Mouse (Mus musculus): ENCODE measurements around the gene Safb. TPM values are rescaled to one million over a fixed set of nuclear protein-coding genes. Genes with fewer than 3 reads are reported as not detected.
A peak's percentile ranks its signal among the peaks of the same experiment; 100 is the strongest.

Safb gene
- total RNA-seq, 2 experiments from 2014 or later = 173 to 188 TPM

DNA sequence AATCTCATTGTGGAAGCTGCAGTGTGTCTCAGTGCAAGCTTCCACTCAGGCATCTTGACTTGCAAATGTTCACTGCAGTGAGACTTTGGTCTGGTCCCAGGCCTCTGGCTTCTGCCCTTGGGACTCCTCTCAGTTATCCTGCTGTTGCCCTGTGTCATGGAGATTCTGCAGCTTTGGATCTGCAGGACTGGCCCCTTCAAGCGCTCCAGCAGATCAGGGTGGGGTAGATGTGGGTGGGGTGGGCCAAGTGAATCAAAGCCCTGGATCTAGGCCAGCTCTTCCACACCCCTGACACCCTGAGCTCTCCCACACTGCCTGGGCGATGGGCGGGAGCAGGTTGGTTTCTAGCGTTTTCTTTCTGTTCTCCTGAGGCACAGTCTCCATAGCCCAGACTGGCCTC lies 47.2 kb downstream of the Safb start:
- intact Hi-C loops (cut with DNase I) = no loop called here
- DNase-seq = no peak

DNA sequence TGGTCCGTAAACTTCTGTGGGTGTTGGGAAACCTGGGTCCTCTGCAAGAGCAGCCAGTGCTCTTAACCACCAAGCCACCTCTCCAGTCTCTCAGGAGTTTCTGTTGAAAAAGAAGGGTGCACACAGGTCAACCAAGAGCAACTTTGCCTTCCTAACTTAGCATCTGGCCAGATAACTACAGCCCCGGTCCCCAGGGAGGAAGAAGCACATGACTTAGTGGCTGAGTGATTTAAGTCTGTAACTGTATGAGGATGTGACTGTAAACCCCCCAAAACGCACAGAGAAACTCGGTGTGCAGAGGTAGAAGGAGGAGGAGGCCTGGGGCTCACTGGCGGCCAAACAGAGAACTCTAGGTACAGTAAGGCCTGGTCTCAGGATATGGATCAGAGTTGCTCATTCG lies 49.4 kb downstream of the Safb start:
- no peak for DNase-seq
- intact Hi-C loops (cut with DNase I) = no loop called here

DNA sequence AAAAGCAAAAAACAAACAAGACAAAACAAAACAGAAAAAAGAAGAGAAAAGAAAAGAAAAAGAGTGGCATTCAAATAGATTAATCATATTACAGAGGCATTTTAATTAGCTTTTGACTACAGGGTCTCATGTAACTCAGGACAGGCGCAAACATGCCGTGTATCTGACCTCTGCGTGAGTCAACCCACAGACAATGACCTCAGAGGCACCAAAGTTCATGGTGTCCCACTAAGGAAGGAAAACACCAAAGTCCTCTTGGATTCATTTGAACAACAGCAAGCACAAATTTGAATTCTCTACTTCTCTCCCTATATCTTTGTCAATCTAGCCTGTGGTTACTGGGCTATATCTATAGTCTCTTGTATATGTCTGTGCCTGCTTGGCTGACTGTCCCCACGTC lies 58.6 kb downstream of the Safb start:
- no peak for DNase-seq
- intact Hi-C loops (cut with DNase I) = no loop called here

DNA sequence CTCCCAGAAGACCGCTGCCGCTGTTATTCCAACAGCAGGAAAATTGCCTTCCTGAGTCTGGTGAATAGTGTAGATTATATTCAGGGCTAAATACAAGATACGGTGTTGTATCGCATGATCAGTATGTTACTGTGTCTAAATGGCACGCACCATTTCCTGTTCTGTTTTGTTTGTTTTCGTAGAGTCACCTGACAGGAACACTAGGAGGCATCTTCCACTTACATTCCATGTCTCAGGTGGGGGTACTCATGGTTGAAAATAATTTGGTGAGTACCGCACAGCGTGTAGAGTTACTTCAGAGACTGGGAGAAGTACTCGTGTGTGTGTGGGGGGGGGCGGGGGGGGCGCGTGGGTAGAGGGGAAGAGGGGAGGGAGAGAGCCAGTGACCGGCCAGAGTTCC lies 62.9 kb downstream of the Safb start:
- intact Hi-C loops (cut with DNase I) = no loop called here
- DNase-seq = no peak

DNA sequence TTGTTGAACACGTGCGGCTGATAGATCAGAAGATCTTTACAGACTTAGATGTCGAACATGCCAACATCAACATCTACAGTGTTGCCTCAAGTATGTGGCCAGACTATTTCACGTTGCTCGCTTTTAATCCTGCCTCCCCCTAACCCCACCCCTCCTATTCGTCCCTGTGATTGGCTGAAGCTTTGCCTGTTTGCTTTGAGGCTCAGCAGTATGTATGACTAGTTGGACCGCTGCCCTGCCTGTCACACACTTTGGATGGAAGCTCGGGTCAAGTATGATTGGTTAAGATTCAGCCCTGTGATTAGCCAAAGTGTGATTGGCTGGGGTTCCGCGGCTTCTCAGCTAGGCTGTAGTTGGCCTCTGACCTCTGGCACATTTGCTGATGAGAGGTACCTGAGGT lies 67.2 kb downstream of the Safb start:
- peak; percentile 18 for DNase-seq
- intact Hi-C loops (cut with DNase I) = no loop called here

DNA sequence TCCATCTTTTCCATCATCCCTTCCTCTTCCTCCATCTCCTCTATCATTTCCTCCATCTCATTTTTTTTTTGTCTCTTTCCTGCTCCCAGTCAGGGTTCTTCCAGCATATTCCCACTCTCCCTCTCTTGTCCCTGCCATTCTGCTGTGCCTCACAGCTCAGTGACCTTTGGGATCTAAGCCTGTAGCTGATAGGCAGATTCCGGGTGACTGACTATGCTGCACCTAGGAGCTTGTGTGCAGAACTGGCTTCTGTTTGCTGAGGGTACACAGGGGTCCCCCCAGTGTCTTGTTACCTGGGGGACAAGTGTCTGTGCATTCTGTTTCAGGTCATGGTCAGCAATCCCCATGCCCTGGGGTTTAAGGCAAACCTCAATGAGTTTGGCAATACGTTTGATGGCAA lies 70.1 kb downstream of the Safb start:
- no peak for DNase-seq
- intact Hi-C loops (cut with DNase I) = no loop called here

DNA sequence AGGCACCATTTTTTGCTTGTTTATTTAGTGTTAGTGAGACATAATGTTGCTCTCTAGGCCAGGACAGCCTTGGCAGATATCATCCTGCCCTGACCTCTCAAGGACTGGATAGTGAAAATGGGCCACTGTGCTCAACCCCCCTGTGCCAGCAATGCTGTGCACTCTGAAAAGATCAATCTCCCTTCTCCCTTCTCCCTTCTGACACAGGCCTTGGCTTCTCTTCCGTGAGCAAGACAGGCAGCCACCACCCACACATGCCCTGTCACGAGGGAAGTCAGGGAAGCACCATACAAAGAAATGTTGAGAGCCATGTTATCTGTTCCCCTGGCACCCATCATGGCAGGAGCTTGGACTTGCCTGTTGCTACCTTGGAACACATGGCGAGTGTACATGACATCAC lies 70.7 kb downstream of the Safb start:
- intact Hi-C loops (cut with DNase I) = no loop called here
- no peak for DNase-seq

Other genes with a start within 250 kb of the Safb start
- gene Ptprs, start 108.3 kb upstream of the Safb start, total RNA-seq (2021) = 100 to 1,000 TPM; 821 to 872 TPM
- gene Znrf4, start 72.4 kb upstream of the Safb start, total RNA-seq (2021) = not detected
- 1 to 10 TPM; 1.9 to 2.2 TPM for gene Gm20219, start 30.4 kb upstream of the Safb start, total RNA-seq (2021)
- 100 to 1,000 TPM; 105 to 107 TPM for gene Safb2, start 240 bp upstream of the Safb start, total RNA-seq (2021)
- 100 to 1,000 TPM; 119 to 135 TPM for gene 2410015M20Rik, start 24.9 kb downstream of the Safb start, total RNA-seq (2021)
- gene Rpl36, start 28.6 kb downstream of the Safb start, total RNA-seq (2021) = 100 to 1,000 TPM; 563 to 595 TPM
- gene Lonp1, start 42.1 kb downstream of the Safb start, total RNA-seq (2021) = 10 to 100 TPM; 61.5 to 63.4 TPM
- gene Catsperd, start 43.3 kb downstream of the Safb start, total RNA-seq (2021) = 1 to 10 TPM; 1.3 to 2.2 TPM
- 100 to 1,000 TPM; 102 to 112 TPM for gene Ranbp3, start 88.5 kb downstream of the Safb start, total RNA-seq (2021)
- 100 to 1,000 TPM; 187 to 194 TPM for gene Ndufa11, start 132.9 kb downstream of the Safb start, total RNA-seq (2021)
- gene Vmac, start 133.2 kb downstream of the Safb start, total RNA-seq (2021) = 10 to 100 TPM; 10.8 to 12.6 TPM
- 1 to 10 TPM; 1.2 to 1.3 TPM for gene Nrtn, start 172.7 kb downstream of the Safb start, total RNA-seq (2021)
- gene Dus3l, start 179.9 kb downstream of the Safb start, total RNA-seq (2021) = 10 to 100 TPM; 80.0 to 90.4 TPM
- gene Prr22, start 185.4 kb downstream of the Safb start, total RNA-seq (2021) = 1 to 10 TPM; 1.2 TPM
- gene Rfx2, start 246.2 kb downstream of the Safb start, total RNA-seq (2021) = 1 to 10 TPM; 2.4 to 3.4 TPM